Mouse (Mus musculus) cerebellum, adult (tissue): ENCODE results near the gene Mrpl17.

Experiments used
- ATAC-seq: cut with Nextera tagmentation; 2 replicates; pipeline ENCODE4 v1.9.2; 2017; ENCODE audit warnings: mild to moderate bottlenecking, moderate library complexity, mixed read lengths; ENCODE audit not compliant: insufficient number of reproducible peaks, low FRiP score, low TSS enrichment

Gene Mrpl17

GRCm38 (mm10) chr7:105787285-105788140, 23.4 kb downstream of the Mrpl17 start, which contains the start of gene Dchs1:
TSS of gene Dchs1 (minus strand) at chr7:105787654.
- ATAC-seq = no peak

GRCm38 (mm10) chr7:105786506-105787284, 24.2 kb downstream of the Mrpl17 start:
- ATAC-seq = no peak

GRCm38 (mm10) chr7:105784556-105784955, 26.3 kb downstream of the Mrpl17 start:
- ATAC-seq = no peak

- no peak for ATAC-seq
Observed at GRCm38 (mm10) chr7:105783861-105784260, 27.0 kb downstream of the Mrpl17 start.

- no peak for ATAC-seq
Observed at GRCm38 (mm10) chr7:105778553-105779265, 32.2 kb downstream of the Mrpl17 start.

- no peak for ATAC-seq
Observed at GRCm38 (mm10) chr7:105777797-105778552, 32.9 kb downstream of the Mrpl17 start.

- ATAC-seq = no peak
Observed at GRCm38 (mm10) chr7:105777316-105777715, 33.6 kb downstream of the Mrpl17 start.

- no peak for ATAC-seq
Observed at GRCm38 (mm10) chr7:105776026-105776425, 34.9 kb downstream of the Mrpl17 start.

GRCm38 (mm10) chr7:105774661-105775060, 36.2 kb downstream of the Mrpl17 start:
- no peak for ATAC-seq

GRCm38 (mm10) chr7:105773041-105773440, 37.9 kb downstream of the Mrpl17 start:
- no peak for ATAC-seq

- ATAC-seq = no peak
Observed at GRCm38 (mm10) chr7:105772331-105772730, 38.6 kb downstream of the Mrpl17 start.

- no peak for ATAC-seq
Observed at GRCm38 (mm10) chr7:105769959-105770358, 40.9 kb downstream of the Mrpl17 start.

- no peak for ATAC-seq
Observed at GRCm38 (mm10) chr7:105767729-105768165, 43.2 kb downstream of the Mrpl17 start.

GRCm38 (mm10) chr7:105764331-105764730, 46.6 kb downstream of the Mrpl17 start:
- no peak for ATAC-seq

- ATAC-seq = no peak
Observed at GRCm38 (mm10) chr7:105762517-105763270, 48.2 kb downstream of the Mrpl17 start.

- no peak for ATAC-seq
Observed at GRCm38 (mm10) chr7:105761813-105762484, 49.0 kb downstream of the Mrpl17 start.

- no peak for ATAC-seq
Observed at GRCm38 (mm10) chr7:105753281-105753680, 57.6 kb downstream of the Mrpl17 start.
